Mouse (Mus musculus): ENCODE measurements at regions not wholly inside any gene's neighbourhood (a gene's known extent, or its start where the extent isn't known, plus 50 kb on each side); places are given as distances from the start of the nearest gene placed in this dataset.

- no peak for TF ChIP-seq CTCF (conservative IDR thresholded peaks at IDR 0.05; ENCODE audit: insufficient read depth, insufficient read length, low read depth, low read length)
- TF ChIP-seq POLR2A (IDR thresholded peaks at IDR 0.05; ENCODE audit: low read depth, low read length): no peak
Observed at GRCm38 (mm10) chr16:70093224-70093623, 220.5 kb upstream of the Gbe1 start.
